Mouse (Mus musculus) liver, embryonic 14.5 days (tissue): ENCODE data around the gene Ccdc171.

ENCODE experiments used
- CTCF ChIP-seq: IDR thresholded peaks from 2 replicates; pipeline ENCODE4 v1.5.1; 2016; ENCODE audit warnings: antibody characterized with exemption, low read depth, control low read depth
- EP300 ChIP-seq: IDR thresholded peaks from 2 replicates; pipeline ENCODE4 v1.6.1; 2016; ENCODE audit warnings: antibody characterized with exemption, low read depth

- TF ChIP-seq CTCF = no peak
- TF ChIP-seq EP300 = no peak
These were observed 62.2 kb downstream of the Ccdc171 start for GRCm38 (mm10) chr4:83587563-83587962.
